Mouse (Mus musculus) E14TG2a.4 (cell line): ENCODE results near the gene Stk10.

Source experiments
- CTCF ChIP-seq: conservative IDR thresholded peaks from 2 replicates; pipeline ENCODE4 v1.5.1; 2014; ENCODE audit warnings: low read length
- NANOG ChIP-seq: IDR thresholded peaks from 2 replicates; pipeline ENCODE4 v1.6.1; 2014; ENCODE audit warnings: borderline replicate concordance, low read length, mixed read lengths

GRCm38 (mm10) chr11:32510930-32511329 is 22.2 kb upstream of the Stk10 start:
- TF ChIP-seq CTCF (no peak), NANOG (no peak)
